Mouse (Mus musculus) intestine, embryonic 14.5 days (tissue): Measurements from ENCODE around the gene Slc17a8. TPM values are rescaled to one million over a fixed set of nuclear protein-coding genes. Genes with fewer than 3 reads are reported as not detected.
"Not testable (repeated sequence)": the region's sequence is repeated elsewhere in the genome, so short reads cannot be mapped to it uniquely, and the experiment has no call there.

Source experiments
- ATAC-seq: fragments of 200-750 bp; cut with Nextera tagmentation; replicated peaks from 2 replicates; pipeline ENCODE4 v1.8.0; 2017; ENCODE audit warnings: low read depth, moderate number of reproducible peaks, moderate TSS enrichment, moderate library complexity; ENCODE audit not compliant: low FRiP score, low TSS enrichment
- DNase-seq: peaks from one replicate; pipeline ENCODE4 v3.0.0-alpha.2; 2018; ENCODE audit warnings: low spot score
- H3K27ac ChIP-seq: fragments of 300-500 bp; sonication (generic); 2 replicates; pipeline ENCODE4 v1.5.1; 2014; ENCODE audit warnings: low read depth, mild to moderate bottlenecking, control low read depth
- H3K27me3 ChIP-seq: fragments of 300-500 bp; sonication (generic); replicated peaks from 2 replicates; pipeline ENCODE4 v1.6.1; 2014; ENCODE audit warnings: low read length, control low read depth; ENCODE audit not compliant: control insufficient read depth, insufficient read depth
- H3K36me3 ChIP-seq: fragments of 300-500 bp; sonication (generic); 2 replicates; pipeline ENCODE4 v1.6.1; 2014; ENCODE audit warnings: low read length, control low read depth; ENCODE audit not compliant: control insufficient read depth, insufficient read depth
- H3K4me1 ChIP-seq: fragments of 300-500 bp; sonication (generic); replicated peaks from 2 replicates; pipeline ENCODE4 v1.6.1; 2014; ENCODE audit warnings: low read length, control low read depth, mixed read lengths; ENCODE audit not compliant: control insufficient read depth, insufficient read depth
- H3K4me2 ChIP-seq: fragments of 300-500 bp; sonication (generic); 2 replicates; pipeline ENCODE4 v1.6.1; 2014; ENCODE audit warnings: low read length
- H3K4me3 ChIP-seq: fragments of 300-500 bp; sonication (generic); 2 replicates; pipeline ENCODE4 v1.5.1; 2014; ENCODE audit warnings: low read depth, low read length, control low read depth, mixed read lengths
- H3K9ac ChIP-seq: fragments of 300-500 bp; sonication (generic); 2 replicates; pipeline ENCODE4 v1.6.1; 2014; ENCODE audit warnings: mild to moderate bottlenecking, low read length
- H3K9me3 ChIP-seq: fragments of 300-500 bp; sonication (generic); 2 replicates; pipeline ENCODE4 v1.6.1; 2016; ENCODE audit warnings: low read length, control low read depth; ENCODE audit not compliant: control insufficient read depth
- WGBS: fragments of 180-500 bp; shearing (Covaris S2); extraction: QIAGEN DNeasy Blood & Tissue Kit; methylation state at CpG from one replicate; pipeline ENCODE4 v1.1.7; 2014; 5-methylcytosine and 5-hydroxymethylcytosine counted together
- polyA plus RNA-seq: library from polyadenylated mRNA; unstranded; fragments of >200 nt; fragmentation: Nextera tagmentation; extraction: Ambion mirVana; gene quantifications from 2 replicates; pipeline ENCODE4 v1.2.1, GENCODE M21; 2014

Slc17a8 gene
- polyA plus RNA-seq, 1 experiment from 2014 or later = not detected

DNA sequence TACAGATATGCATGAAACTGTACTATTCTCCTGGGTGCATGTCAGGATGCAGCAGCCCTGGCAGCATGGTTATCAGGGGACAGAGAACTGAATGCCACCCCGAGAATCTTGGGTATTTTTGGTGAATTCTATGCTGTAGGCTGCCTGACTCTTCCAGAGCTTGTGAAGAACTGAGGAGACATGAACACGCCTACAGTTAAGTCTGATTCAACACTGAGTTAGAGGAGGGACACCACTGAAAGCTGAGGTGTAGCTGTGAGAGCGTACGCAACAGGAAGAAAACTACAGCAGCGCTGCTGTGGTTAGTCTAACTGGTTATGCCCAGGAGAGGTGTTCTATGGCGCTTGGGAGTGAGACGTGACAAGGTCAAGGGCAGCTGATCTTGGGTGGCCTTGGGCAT is 67.2 kb downstream of the Slc17a8 start:
- not testable (repeated sequence) for H3K9ac ChIP-seq, H3K36me3 ChIP-seq, H3K4me3 ChIP-seq, H3K4me1 ChIP-seq, ATAC-seq, DNase-seq, H3K27me3 ChIP-seq, H3K27ac ChIP-seq, H3K9me3 ChIP-seq, H3K4me2 ChIP-seq
- WGBS = 91% methylated on average over 7 of the region's 7 CpGs

DNA sequence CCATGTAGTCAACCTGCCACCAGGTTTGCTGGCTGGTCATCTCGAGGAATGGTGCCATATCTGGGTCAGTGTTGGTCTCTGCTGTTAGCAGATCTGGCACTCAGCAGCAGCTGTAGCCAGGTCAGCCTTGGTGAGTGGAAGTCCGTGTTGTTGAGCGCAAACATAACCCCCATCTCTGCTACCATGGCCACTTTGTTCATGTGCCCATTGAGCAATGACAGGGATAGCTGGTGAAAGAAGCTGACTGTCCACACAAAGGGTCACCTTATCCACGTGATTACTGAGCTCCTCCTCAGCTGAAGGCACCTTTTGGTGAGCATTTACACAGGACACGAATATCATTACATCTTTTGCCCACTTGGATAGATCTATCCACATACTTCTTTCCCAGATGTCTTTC is 68.0 kb downstream of the Slc17a8 start:
- no peaks in the 10 kb centered on the region for H3K36me3 ChIP-seq
- H3K27ac ChIP-seq = no peak overlapping the region
- H3K9ac ChIP-seq = no peak overlapping the region
- ATAC-seq = no peak
- no peaks in the 10 kb centered on the region for H3K27me3 ChIP-seq
- peak; percentile 46 for DNase-seq
- no peak overlapping the region for H3K4me2 ChIP-seq
- H3K9me3 ChIP-seq = no peaks in the 10 kb centered on the region
- no peak overlapping the region for H3K4me3 ChIP-seq
- WGBS = 83% methylated on average over 5 of the region's 5 CpGs
- no peaks in the 10 kb centered on the region for H3K4me1 ChIP-seq

DNA sequence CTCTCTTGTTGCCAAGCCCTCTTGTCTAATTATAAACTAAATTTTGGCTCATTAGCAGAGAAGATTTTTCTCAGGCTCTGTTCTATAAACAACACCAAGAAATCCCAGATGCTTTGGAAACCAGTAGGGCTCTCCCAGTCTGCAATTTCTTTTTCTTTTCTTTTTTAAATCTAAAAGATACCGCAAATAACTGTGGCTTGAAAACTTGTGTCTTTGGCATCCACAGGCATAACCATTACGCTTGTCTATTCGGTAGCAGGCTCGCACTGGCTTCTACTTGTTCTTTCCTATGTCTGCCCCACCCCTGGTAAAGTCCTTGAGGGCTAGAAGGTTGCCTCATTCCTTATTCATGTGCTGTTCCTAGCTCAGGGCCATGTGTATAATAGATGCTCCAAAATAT is 69.4 kb downstream of the Slc17a8 start:
- Histone ChIP-seq H3K27me3 (no peaks in the 10 kb centered on the region), H3K27ac (no peak overlapping the region), H3K4me2 (no peak overlapping the region), H3K36me3 (no peaks in the 10 kb centered on the region), H3K9ac (no peak overlapping the region), H3K4me1 (no peaks in the 10 kb centered on the region), H3K4me3 (no peak overlapping the region), H3K9me3 (no peaks in the 10 kb centered on the region)
- DNase-seq (no peak), ATAC-seq (no peak)
- WGBS = 78% methylated on average over 4 of the region's 4 CpGs

DNA sequence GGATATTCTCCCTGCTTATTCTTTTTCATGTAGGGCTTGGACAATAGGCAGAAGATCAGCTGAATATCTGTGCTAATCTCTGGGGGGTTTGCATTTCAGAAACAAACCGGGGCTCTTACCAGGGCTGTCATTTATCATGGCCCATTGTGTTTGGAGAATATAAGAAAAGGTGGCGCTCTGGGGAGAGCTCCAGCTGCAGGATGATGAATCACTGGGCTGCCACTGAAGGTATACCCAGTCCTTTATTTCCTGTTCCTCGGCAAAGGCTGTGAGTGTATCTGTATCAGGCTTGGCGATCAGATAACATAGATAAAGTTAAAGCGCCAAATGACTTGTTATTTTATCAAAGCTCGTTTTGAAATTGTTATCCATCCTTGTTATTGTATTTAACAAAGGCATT is 73.0 kb downstream of the Slc17a8 start:
- Histone ChIP-seq H3K27ac (no peak overlapping the region), H3K27me3 (no peaks in the 10 kb centered on the region), H3K4me2 (no peak overlapping the region), H3K4me3 (no peak overlapping the region), H3K36me3 (no peaks in the 10 kb centered on the region), H3K9ac (no peak overlapping the region), H3K9me3 (no peaks in the 10 kb centered on the region), H3K4me1 (no peaks in the 10 kb centered on the region)
- 28% methylated on average over 6 of the region's 6 CpGs for WGBS
- ATAC-seq (no peak), DNase-seq (no peak)

DNA sequence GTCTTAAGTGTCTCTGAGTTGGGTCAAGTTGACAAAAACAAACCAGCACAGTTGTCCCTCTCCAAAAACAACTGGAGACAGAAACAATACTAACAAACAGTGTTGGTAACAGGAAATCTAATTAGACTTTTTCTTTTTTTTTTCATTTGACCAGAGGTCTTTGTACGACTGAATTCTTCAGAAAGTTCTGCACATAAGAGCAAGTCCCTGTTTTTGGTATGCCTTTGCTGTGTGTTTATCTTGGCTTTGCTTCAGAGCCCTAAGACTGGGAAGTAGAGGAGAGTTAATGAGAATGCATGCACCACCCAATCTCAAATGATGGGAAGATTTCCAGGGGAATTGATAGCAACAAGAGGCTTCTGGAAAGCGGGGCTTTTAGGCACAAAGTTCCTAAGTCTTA is 74.1 kb downstream of the Slc17a8 start:
- Histone ChIP-seq H3K27ac (no peak overlapping the region), H3K9ac (no peak overlapping the region), H3K4me1 (no peaks in the 10 kb centered on the region), H3K4me3 (no peak overlapping the region), H3K9me3 (no peaks in the 10 kb centered on the region), H3K4me2 (no peak overlapping the region), H3K36me3 (no peaks in the 10 kb centered on the region), H3K27me3 (no peaks in the 10 kb centered on the region)
- DNase-seq = no peak
- ATAC-seq = no peak
- WGBS = 84% methylated on average over 2 of the region's 2 CpGs

DNA sequence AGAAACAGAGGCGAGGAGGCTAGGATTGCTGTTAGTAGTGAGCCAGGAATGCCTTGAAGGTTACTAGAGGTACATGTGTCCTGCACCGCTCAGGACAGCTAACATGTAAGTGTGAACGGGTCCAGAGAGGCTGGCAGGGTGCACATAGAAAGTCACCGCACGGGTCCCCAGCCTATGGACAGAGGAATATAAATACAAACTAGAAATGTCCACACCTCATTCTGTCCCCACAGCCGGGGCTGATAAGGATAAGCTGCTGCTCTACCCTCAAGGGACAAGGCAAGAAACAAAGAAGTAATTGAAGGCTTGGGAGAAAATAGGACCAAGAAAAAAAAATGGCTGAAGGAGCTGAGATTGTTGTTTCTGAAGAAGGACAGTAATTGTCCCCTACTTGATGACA is 77.2 kb downstream of the Slc17a8 start:
- H3K27me3 ChIP-seq = no peaks in the 10 kb centered on the region
- ATAC-seq (no peak), DNase-seq (no peak)
- H3K4me2 ChIP-seq = no peak overlapping the region
- 72% methylated on average over 6 of the region's 6 CpGs for WGBS
- no peak overlapping the region for H3K9ac ChIP-seq
- no peak overlapping the region for H3K4me3 ChIP-seq
- no peaks in the 10 kb centered on the region for H3K9me3 ChIP-seq
- H3K27ac ChIP-seq = no peak overlapping the region
- no peaks in the 10 kb centered on the region for H3K36me3 ChIP-seq
- H3K4me1 ChIP-seq = no peaks in the 10 kb centered on the region

DNA sequence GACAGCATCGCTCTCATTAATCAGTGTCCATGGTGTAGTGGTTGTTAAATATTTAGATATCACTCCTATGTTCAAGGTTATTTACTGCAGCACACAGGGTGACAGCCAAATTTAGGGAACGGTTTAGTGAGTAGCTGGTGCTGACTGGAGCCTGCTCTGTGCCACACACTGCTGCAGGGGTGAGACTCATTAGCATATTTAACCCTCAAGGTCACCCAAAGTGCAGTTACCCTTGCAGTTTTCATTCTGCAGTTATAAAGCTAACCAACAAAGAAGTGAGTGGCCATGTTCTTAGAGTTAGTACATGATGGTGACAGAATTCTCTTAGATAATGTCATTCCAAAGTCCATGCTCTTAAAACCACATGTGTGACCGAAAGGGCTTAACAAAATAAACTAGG is 78.7 kb downstream of the Slc17a8 start:
- WGBS = 81% methylated on average over 3 of the region's 3 CpGs
- H3K27me3 ChIP-seq = no peaks in the 10 kb centered on the region
- H3K36me3 ChIP-seq = no peaks in the 10 kb centered on the region
- ATAC-seq (no peak), DNase-seq (no peak)
- H3K4me3 ChIP-seq = no peak overlapping the region
- H3K4me1 ChIP-seq = no peaks in the 10 kb centered on the region
- H3K9ac ChIP-seq = no peak overlapping the region
- H3K4me2 ChIP-seq = no peak overlapping the region
- no peak overlapping the region for H3K27ac ChIP-seq
- H3K9me3 ChIP-seq = no peaks in the 10 kb centered on the region

DNA sequence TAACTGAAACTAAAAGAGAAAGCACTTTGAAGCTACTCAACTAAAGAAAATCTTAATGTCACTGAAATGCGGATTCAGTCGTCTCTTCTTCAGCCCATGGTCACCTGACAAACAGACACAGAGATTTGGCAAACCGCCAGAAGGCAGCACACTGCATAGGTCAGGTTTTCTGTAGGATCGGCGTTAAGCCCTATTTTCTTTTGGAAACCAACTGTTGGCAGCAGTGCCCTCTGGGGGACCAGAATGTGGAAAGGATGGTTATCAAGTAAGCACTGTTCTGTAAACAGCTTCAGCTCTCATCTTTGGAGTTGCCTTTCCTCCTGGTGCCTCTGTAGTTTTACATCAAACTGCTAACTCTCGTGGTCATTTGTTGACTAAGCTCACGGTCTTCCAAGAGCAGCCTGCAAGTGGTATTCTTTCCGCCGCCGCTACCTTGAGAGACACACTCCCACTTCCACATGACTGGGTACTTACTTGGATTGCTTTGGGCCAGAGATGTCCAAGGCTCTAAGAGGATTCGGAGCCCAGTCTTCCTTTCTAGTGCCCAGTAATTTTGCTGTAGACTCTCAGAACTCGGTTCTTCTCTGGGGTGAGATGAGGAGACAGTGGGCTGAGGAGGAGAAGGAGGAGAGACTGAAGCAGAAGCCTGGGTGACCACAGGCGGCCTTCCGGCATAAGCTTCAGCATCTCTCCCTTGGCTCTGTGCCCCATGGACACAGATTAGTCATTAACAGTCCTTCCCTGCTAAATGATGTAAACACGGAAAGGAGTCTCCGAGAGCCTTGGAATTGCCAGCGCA is 87.9 kb downstream of the Slc17a8 start, which contains the start of gene Nr1h4:
Gene Nr1h4, minus strand, starts transcription at position 657 of the 799 bp plus-strand sequence.
- H3K4me2 ChIP-seq = peak within 1 kb of the TSS; percentile 18; the same call in 1 of the 2 replicates
- WGBS = 53% methylated on average over 17 of the region's 17 CpGs
- DNase-seq (no peak), ATAC-seq (no peak)
- H3K27me3 ChIP-seq = no peaks in the 10 kb centered on the region
- H3K36me3 ChIP-seq = no peaks in the 10 kb centered on the region
- peaks cover 6% of the 10 kb centered on the region; the same call in 1 of the 2 replicates for H3K4me1 ChIP-seq
- H3K9ac ChIP-seq = no peak within 1 kb of the TSS
- no peak within 1 kb of the TSS for H3K4me3 ChIP-seq
- no peak within 1 kb of the TSS for H3K27ac ChIP-seq
- no peaks in the 10 kb centered on the region for H3K9me3 ChIP-seq

DNA sequence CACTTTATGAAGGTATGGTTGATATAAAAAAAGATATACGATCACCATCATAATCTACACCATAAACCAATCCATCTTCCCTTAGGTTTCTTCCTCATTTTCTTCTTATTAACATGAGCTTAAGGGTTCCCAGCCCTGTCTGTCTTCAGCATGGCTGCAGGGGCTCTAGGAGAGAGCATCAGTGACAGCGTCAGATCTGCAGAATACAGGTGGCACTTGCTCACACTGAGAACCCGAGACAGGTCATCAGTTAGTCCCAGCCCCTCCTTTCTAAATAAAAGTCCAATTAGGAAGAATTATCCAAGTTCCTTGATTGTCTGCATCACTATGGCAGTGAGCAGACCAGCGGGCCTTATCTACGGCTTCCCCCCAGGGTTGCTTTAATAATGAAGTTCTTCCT is 88.6 kb downstream of the Slc17a8 start:
- ATAC-seq (no peak), DNase-seq (no peak)
- no peak overlapping the region for H3K4me3 ChIP-seq
- H3K36me3 ChIP-seq = no peaks in the 10 kb centered on the region
- peaks cover 6% of the 10 kb centered on the region; the same call in 1 of the 2 replicates for H3K4me1 ChIP-seq
- no peak overlapping the region for H3K4me2 ChIP-seq
- H3K27me3 ChIP-seq = no peaks in the 10 kb centered on the region
- H3K27ac ChIP-seq = no peak overlapping the region
- no peak overlapping the region for H3K9ac ChIP-seq
- no peaks in the 10 kb centered on the region for H3K9me3 ChIP-seq
- WGBS = 82% methylated on average over 5 of the region's 5 CpGs
